Mouse (Mus musculus) small intestine, adult 2 months (tissue): ENCODE measurements around the gene Nhlrc4.

ENCODE experiments used
- CTCF ChIP-seq: fragments of 200-500 bp; IDR thresholded peaks from 2 replicates; pipeline ENCODE4 v1.5.1; 2012; ENCODE audit warnings: low read depth, mild to moderate bottlenecking, control low read depth, inconsistent platforms, low read length, moderate library complexity, mixed read lengths; ENCODE audit not compliant: insufficient replicate concordance, insufficient read length; ENCODE audit errors: extremely low read depth
- POLR2A ChIP-seq: fragments of 200-500 bp; IDR thresholded peaks from 2 replicates; pipeline ENCODE4 v1.6.1; 2012; ENCODE audit warnings: low read depth, mild to moderate bottlenecking, control low read depth, inconsistent platforms, low read length, moderate library complexity

DNA sequence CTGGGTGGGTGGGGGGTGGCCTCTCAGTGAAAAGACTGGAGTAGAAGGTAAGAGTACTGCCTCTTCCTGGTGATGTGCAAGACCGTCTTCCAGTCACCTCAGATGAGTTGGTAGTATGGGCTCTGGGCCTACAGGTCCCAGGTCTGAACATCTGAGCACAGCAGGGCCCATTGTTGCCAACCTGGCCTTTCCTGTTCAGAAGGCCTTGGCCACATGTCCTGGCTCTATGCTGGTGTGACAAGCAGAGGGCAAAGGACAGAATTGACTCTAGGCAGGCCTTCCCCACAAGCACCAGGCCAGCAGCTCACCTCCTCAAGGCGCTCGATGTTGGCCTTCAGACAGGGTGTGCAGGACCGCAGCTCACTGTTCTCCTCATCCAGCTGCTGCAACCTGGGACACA lies 47.5 kb upstream of the Nhlrc4 start:
- TF ChIP-seq CTCF (no peak), POLR2A (no peak)
